Mouse (Mus musculus): ENCODE data around the gene Nmt1. TPM values are rescaled to one million over a fixed set of nuclear protein-coding genes. Genes with fewer than 3 reads are reported as not detected.

The Nmt1 gene
- polyA plus RNA-seq (2012; rRNA removed; ENCODE audit: low replicate concordance), result 18.1 and 18.6 TPM in 2 replicates

DNA sequence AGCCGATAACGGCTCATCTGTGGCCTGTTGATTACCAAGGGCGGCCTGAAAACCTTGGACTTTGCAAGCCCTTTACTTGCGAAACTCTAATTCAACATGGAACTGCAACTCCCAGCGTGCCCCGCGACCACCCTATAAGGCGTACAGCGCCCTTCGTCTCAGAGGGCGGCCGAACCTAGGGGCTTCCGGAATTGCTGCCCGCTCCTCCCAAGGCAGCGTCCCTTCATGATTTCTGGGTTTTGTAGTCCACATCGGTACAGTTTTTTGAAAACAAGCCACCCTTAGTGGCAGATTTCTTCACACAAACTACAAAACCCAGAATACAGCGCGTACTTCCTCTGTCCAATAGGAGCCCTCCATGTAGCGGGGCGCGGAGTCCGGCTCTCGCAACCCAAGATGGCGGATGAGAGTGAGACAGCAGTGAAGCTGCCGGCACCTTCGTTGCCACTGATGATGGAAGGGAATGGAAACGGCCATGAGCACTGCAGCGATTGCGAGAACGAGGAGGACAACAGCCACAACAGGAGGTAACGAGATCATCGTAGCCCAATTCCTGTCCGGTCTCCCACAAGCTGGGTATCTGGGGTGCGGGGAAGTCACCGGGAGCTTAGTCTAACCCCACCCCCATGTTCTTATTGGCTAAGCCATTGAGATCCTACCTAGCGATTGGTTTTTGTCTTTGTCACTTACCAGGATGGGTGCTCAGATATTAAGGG, at the start of gene Nmt1, which contains the start of gene Dcakd:
Gene Nmt1 (plus strand): TSS at position 15 of the 716 bp plus-strand sequence.
Gene Dcakd (minus strand): TSS at position 158 of the 716 bp plus-strand sequence.

DNA sequence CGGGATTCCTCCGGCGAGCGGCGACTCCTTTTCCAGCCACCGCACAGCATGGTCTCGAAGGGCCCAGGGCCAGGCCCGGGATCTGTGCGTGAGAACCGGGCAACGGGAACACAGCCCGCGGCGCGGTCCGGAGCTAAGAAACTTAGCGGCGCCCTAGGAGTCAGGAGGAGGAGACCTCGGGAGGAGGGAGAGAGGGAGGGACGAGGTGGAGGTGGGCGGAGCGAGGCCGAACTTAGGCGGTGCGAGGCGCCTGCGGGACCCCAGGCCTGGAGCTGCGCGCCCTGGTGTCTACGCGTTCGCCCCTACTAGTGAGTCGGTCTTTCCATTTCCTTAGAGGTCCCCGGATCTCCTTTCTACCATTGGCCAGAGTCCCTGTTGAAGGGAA, 73.5 kb downstream of the Nmt1 start, which contains the start of the genes Plcd3 and Acbd4:
Gene Plcd3 (minus strand): TSS at position 178 of the 385 bp plus-strand sequence.
Gene Acbd4 (plus strand): TSS at position 202 of the 385 bp plus-strand sequence.

DNA sequence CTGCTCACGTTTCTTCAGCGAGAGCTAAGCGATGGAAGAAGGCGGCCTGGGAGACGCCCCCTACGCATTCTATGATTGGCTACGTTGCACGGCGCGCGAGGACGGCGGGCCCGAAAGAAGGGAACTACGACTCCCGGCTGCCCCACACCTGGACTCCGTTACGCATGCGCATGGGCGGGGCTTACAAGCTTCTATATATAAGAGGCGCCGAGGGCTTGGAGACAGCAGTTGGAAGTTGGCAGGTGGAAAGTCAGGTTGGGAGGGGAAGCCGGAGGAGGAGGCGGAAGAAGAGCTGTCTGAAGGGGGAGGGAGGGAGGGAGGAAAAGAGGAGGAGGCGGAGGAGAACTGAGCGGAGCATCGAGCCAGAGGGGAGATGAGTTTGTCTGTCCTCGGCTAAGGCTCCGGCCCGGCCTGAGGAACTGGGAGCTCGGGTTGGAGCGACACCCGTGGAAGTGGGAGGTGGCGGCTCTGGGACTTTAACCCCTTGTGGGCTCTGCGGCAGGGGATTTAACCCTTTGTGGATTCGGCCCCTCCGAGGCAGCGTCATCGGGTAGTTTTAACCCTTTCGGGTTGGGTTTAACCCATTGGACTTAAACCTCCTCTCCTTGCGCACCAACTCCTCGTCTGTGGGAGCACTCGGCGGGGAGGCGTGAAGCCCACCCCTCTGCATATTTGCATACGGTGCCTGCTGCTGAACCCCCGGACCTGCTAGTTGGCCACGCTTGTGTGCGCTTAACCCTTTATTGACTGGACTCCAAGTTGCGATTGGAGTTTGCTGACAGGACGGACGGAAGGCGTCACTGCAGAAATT, 88.2 kb downstream of the Nmt1 start, which contains the start of gene Hexim1:
Gene Hexim1 (plus strand): TSS at position 224 of the 811 bp plus-strand sequence.

Other genes with a start within 250 kb of the Nmt1 start
- 0.77 and 1.4 TPM in 2 replicates for gene Gjc1, start 208.5 kb upstream of the Nmt1 start, polyA plus RNA-seq (2012; rRNA removed; ENCODE audit: low replicate concordance)
- 0.82 TPM in 1 of 2 replicates, not detected in the other for gene Higd1b, start 192.3 kb upstream of the Nmt1 start, polyA plus RNA-seq (2012; rRNA removed; ENCODE audit: low replicate concordance)
- gene Eftud2, start 147.2 kb upstream of the Nmt1 start, polyA plus RNA-seq (2012; rRNA removed; ENCODE audit: low replicate concordance), result 109 and 119 TPM in 2 replicates
- gene Ccdc103, start 147.0 kb upstream of the Nmt1 start, polyA plus RNA-seq (2012; rRNA removed; ENCODE audit: low replicate concordance), result not detected in 2 replicates
- not detected in 2 replicates for gene Fam187a, start 143.0 kb upstream of the Nmt1 start, polyA plus RNA-seq (2012; rRNA removed; ENCODE audit: low replicate concordance)
- 0.30 and 0.81 TPM in 2 replicates for gene Gfap, start 127.3 kb upstream of the Nmt1 start, polyA plus RNA-seq (2012; rRNA removed; ENCODE audit: low replicate concordance)
- gene Kif18b, start 103.1 kb upstream of the Nmt1 start, polyA plus RNA-seq (2012; rRNA removed; ENCODE audit: low replicate concordance), result 3.2 and 4.7 TPM in 2 replicates
- gene C1ql1, start 81.5 kb upstream of the Nmt1 start, polyA plus RNA-seq (2012; rRNA removed; ENCODE audit: low replicate concordance), result 0.40 and 0.77 TPM in 2 replicates
- 51.3 and 51.6 TPM in 2 replicates for gene Dcakd, start 143 bp downstream of the Nmt1 start, polyA plus RNA-seq (2012; rRNA removed; ENCODE audit: low replicate concordance)
- gene Plcd3, start 73.5 kb downstream of the Nmt1 start, polyA plus RNA-seq (2012; rRNA removed; ENCODE audit: low replicate concordance), result 5.3 and 6.8 TPM in 2 replicates
- gene Acbd4, start 73.5 kb downstream of the Nmt1 start, polyA plus RNA-seq (2012; rRNA removed; ENCODE audit: low replicate concordance), result 108 and 223 TPM in 2 replicates
- gene Hexim1, start 88.0 kb downstream of the Nmt1 start, polyA plus RNA-seq (2012; rRNA removed; ENCODE audit: low replicate concordance), result 6.7 and 9.3 TPM in 2 replicates
- 1.1 and 1.6 TPM in 2 replicates for gene Hexim2, start 104.2 kb downstream of the Nmt1 start, polyA plus RNA-seq (2012; rRNA removed; ENCODE audit: low replicate concordance)
- gene Fmnl1, start 142.9 kb downstream of the Nmt1 start, polyA plus RNA-seq (2012; rRNA removed; ENCODE audit: low replicate concordance), result 2.8 and 7.3 TPM in 2 replicates
- 1.1 and 1.4 TPM in 2 replicates for gene 1700023F06Rik, start 180.4 kb downstream of the Nmt1 start, polyA plus RNA-seq (2012; rRNA removed; ENCODE audit: low replicate concordance)
- gene Spata32, start 190.2 kb downstream of the Nmt1 start, polyA plus RNA-seq (2012; rRNA removed; ENCODE audit: low replicate concordance), result not detected in 2 replicates
- 10.6 and 12.9 TPM in 2 replicates for gene Map3k14, start 239.3 kb downstream of the Nmt1 start, polyA plus RNA-seq (2012; rRNA removed; ENCODE audit: low replicate concordance)

Data from duodenum, adult 2 months (tissue).